Mouse (Mus musculus): ENCODE measurements around the gene Stk4. TPM values are rescaled to one million over a fixed set of nuclear protein-coding genes. Genes with fewer than 3 reads are reported as not detected.

The Stk4 gene
- polyA plus RNA-seq, 2 experiments, result 16.1 to 23.2 TPM

GRCm38 (mm10) chr2:164036520-164037019 is 33.6 kb upstream of the Stk4 start:
- ATAC-seq (ENCODE audit: low FRiP score, low read depth), result peak; percentile 89
- no peaks in the 10 kb centered on the region for H3K27me3 ChIP-seq (ENCODE audit: control insufficient read depth, insufficient read depth, low read length)
- WGBS, result 43% methylated on average over 10 of the region's 10 CpGs
- no peak overlapping the region for H3K4me2 ChIP-seq (replicated peaks; ENCODE audit: low read depth, low read length, severe bottlenecking)
- no peaks in the 10 kb centered on the region for H3K9me3 ChIP-seq (ENCODE audit: control insufficient read depth, low read length)
- no peak for TF ChIP-seq POLR2A (IDR thresholded peaks at IDR 0.05; ENCODE audit: borderline replicate concordance, extremely low read depth, insufficient read depth, insufficient read length)
- H3K36me3 ChIP-seq (ENCODE audit: control insufficient read depth, insufficient read depth, low read length), result no peaks in the 10 kb centered on the region
- peak; percentile 79 for DNase-seq (ENCODE audit: low spot score)
- H3K4me3 ChIP-seq (replicated peaks; ENCODE audit: low read length), result no peak overlapping the region
- no peak overlapping the region for H3K27ac ChIP-seq (replicated peaks; ENCODE audit: low read depth, low read length)
- no peaks in the 10 kb centered on the region for H3K4me1 ChIP-seq (ENCODE audit: control insufficient read depth, insufficient read depth, low read length)
- H3K9ac ChIP-seq (ENCODE audit: low read depth, low read length, severe bottlenecking), result no peak overlapping the region

GRCm38 (mm10) chr2:164038407-164039028 is 31.6 kb upstream of the Stk4 start:
- no peak for DNase-seq (ENCODE audit: low spot score)

GRCm38 (mm10) chr2:164040949-164041348 is 29.2 kb upstream of the Stk4 start:
- no peak overlapping the region for H3K9ac ChIP-seq (ENCODE audit: low read depth, low read length, severe bottlenecking)
- H3K36me3 ChIP-seq (ENCODE audit: control insufficient read depth, insufficient read depth, low read length), result no peaks in the 10 kb centered on the region
- no peak for ATAC-seq (ENCODE audit: low FRiP score, low read depth)
- H3K9me3 ChIP-seq (ENCODE audit: control insufficient read depth, low read length), result no peaks in the 10 kb centered on the region
- H3K4me3 ChIP-seq (replicated peaks; ENCODE audit: low read length), result no peak overlapping the region
- no peak overlapping the region for H3K4me2 ChIP-seq (replicated peaks; ENCODE audit: low read depth, low read length, severe bottlenecking)
- no peak overlapping the region for H3K27ac ChIP-seq (replicated peaks; ENCODE audit: low read depth, low read length)
- no peak for TF ChIP-seq POLR2A (IDR thresholded peaks at IDR 0.05; ENCODE audit: borderline replicate concordance, extremely low read depth, insufficient read depth, insufficient read length)
- no peaks in the 10 kb centered on the region for H3K27me3 ChIP-seq (ENCODE audit: control insufficient read depth, insufficient read depth, low read length)
- no peak for DNase-seq (ENCODE audit: low spot score)
- no peaks in the 10 kb centered on the region for H3K4me1 ChIP-seq (ENCODE audit: control insufficient read depth, insufficient read depth, low read length)
- WGBS, result 84% methylated on average over 6 of the region's 6 CpGs

More at GRCm38 (mm10) chr2:164038407-164039028, 31.6 kb upstream of the Stk4 start:
- H3K27ac ChIP-seq (replicated peaks; ENCODE audit: low read depth, low read length), result no peak overlapping the region
- H3K4me1 ChIP-seq (ENCODE audit: control insufficient read depth, insufficient read depth, low read length), result no peaks in the 10 kb centered on the region
- H3K4me2 ChIP-seq (replicated peaks; ENCODE audit: low read depth, low read length, severe bottlenecking), result no peak overlapping the region
- no peaks in the 10 kb centered on the region for H3K27me3 ChIP-seq (ENCODE audit: control insufficient read depth, insufficient read depth, low read length)
- no peaks in the 10 kb centered on the region for H3K36me3 ChIP-seq (ENCODE audit: control insufficient read depth, insufficient read depth, low read length)
- H3K9ac ChIP-seq (ENCODE audit: low read depth, low read length, severe bottlenecking), result no peak overlapping the region
- H3K4me3 ChIP-seq (replicated peaks; ENCODE audit: low read length), result no peak overlapping the region
- WGBS, result 95% methylated on average over 1 of the region's 1 CpGs
- ATAC-seq (ENCODE audit: low FRiP score, low read depth), result no peak
- H3K9me3 ChIP-seq (ENCODE audit: control insufficient read depth, low read length), result no peaks in the 10 kb centered on the region
- no peak for TF ChIP-seq POLR2A (IDR thresholded peaks at IDR 0.05; ENCODE audit: borderline replicate concordance, extremely low read depth, insufficient read depth, insufficient read length)

- 80% methylated on average over 2 of the region's 2 CpGs for WGBS
- DNase-seq (ENCODE audit: low spot score) (no peak), ATAC-seq (ENCODE audit: low FRiP score, low read depth) (no peak)
- Histone ChIP-seq H3K36me3 (ENCODE audit: control insufficient read depth, insufficient read depth, low read length) (no peaks in the 10 kb centered on the region), H3K27ac (replicated peaks; ENCODE audit: low read depth, low read length) (no peak overlapping the region), H3K4me1 (ENCODE audit: control insufficient read depth, insufficient read depth, low read length) (no peaks in the 10 kb centered on the region), H3K4me3 (replicated peaks; ENCODE audit: low read length) (no peak overlapping the region), H3K9ac (ENCODE audit: low read depth, low read length, severe bottlenecking) (no peak overlapping the region), H3K4me2 (replicated peaks; ENCODE audit: low read depth, low read length, severe bottlenecking) (no peak overlapping the region), H3K27me3 (ENCODE audit: control insufficient read depth, insufficient read depth, low read length) (no peaks in the 10 kb centered on the region), H3K9me3 (ENCODE audit: control insufficient read depth, low read length) (no peaks in the 10 kb centered on the region)
- TF ChIP-seq POLR2A (IDR thresholded peaks at IDR 0.05; ENCODE audit: borderline replicate concordance, extremely low read depth, insufficient read depth, insufficient read length), result no peak
Observed at GRCm38 (mm10) chr2:164041523-164041922, 28.6 kb upstream of the Stk4 start.

- no peaks in the 10 kb centered on the region for H3K27me3 ChIP-seq (ENCODE audit: control insufficient read depth, insufficient read depth, low read length)
- TF ChIP-seq POLR2A (IDR thresholded peaks at IDR 0.05; ENCODE audit: borderline replicate concordance, extremely low read depth, insufficient read depth, insufficient read length), result no peak
- ATAC-seq (ENCODE audit: low FRiP score, low read depth) (no peak), DNase-seq (ENCODE audit: low spot score) (no peak)
- H3K4me1 ChIP-seq (ENCODE audit: control insufficient read depth, insufficient read depth, low read length), result no peaks in the 10 kb centered on the region
- no peak overlapping the region for H3K27ac ChIP-seq (replicated peaks; ENCODE audit: low read depth, low read length)
- H3K9ac ChIP-seq (ENCODE audit: low read depth, low read length, severe bottlenecking), result 0 out of 2 replicates have a peak overlapping the region, but pooled peaks have one; percentile 28
- H3K36me3 ChIP-seq (ENCODE audit: control insufficient read depth, insufficient read depth, low read length), result peaks cover 8% of the 10 kb centered on the region
- H3K9me3 ChIP-seq (ENCODE audit: control insufficient read depth, low read length), result no peaks in the 10 kb centered on the region
- peak overlapping the region; percentile 41 for H3K4me2 ChIP-seq (replicated peaks; ENCODE audit: low read depth, low read length, severe bottlenecking)
- H3K4me3 ChIP-seq (replicated peaks; ENCODE audit: low read length), result peak overlapping the region; percentile 25
- WGBS, result 4% methylated on average over 10 of the region's 16 CpGs
Observed at GRCm38 (mm10) chr2:164047197-164047690, 22.9 kb upstream of the Stk4 start.
